Mouse (Mus musculus) kidney, adult 9 months (tissue): ENCODE results near the gene Wdhd1.

Source experiments
- DNase-seq: peaks from one replicate; pipeline ENCODE4 v3.0.0; 2022

The Wdhd1 gene

GRCm38 (mm10) chr14:47279058-47279457, 2.4 kb upstream of the Wdhd1 start:
- DNase-seq: no peak

- DNase-seq: no peak
These were observed 537 bp downstream of the Wdhd1 start for GRCm38 (mm10) chr14:47276036-47276603.

- no peak for DNase-seq
These were observed 1.2 kb downstream of the Wdhd1 start for GRCm38 (mm10) chr14:47275417-47275816.

- DNase-seq: no peak
These were observed 2.9 kb downstream of the Wdhd1 start for GRCm38 (mm10) chr14:47273751-47274150.

- no peak for DNase-seq
These were observed 7.0 kb downstream of the Wdhd1 start for GRCm38 (mm10) chr14:47269706-47270105.

- DNase-seq: no peak
These were observed 7.6 kb downstream of the Wdhd1 start for GRCm38 (mm10) chr14:47269056-47269455.

GRCm38 (mm10) chr14:47265829-47266228, 10.8 kb downstream of the Wdhd1 start:
- no peak for DNase-seq

GRCm38 (mm10) chr14:47264866-47265265, 11.8 kb downstream of the Wdhd1 start:
- no peak for DNase-seq

GRCm38 (mm10) chr14:47249839-47250238, 26.8 kb downstream of the Wdhd1 start:
- no peak for DNase-seq

GRCm38 (mm10) chr14:47242753-47243152, 33.9 kb downstream of the Wdhd1 start:
- peak; percentile 26 for DNase-seq

- DNase-seq: no peak
These were observed 35.6 kb downstream of the Wdhd1 start for GRCm38 (mm10) chr14:47241046-47241445.

GRCm38 (mm10) chr14:47240600-47240999, 36.1 kb downstream of the Wdhd1 start:
- no peak for DNase-seq

- no peak for DNase-seq
These were observed 39.4 kb downstream of the Wdhd1 start for GRCm38 (mm10) chr14:47237286-47237685.

GRCm38 (mm10) chr14:47236491-47236890, 40.2 kb downstream of the Wdhd1 start:
- no peak for DNase-seq

- no peak for DNase-seq
These were observed 42.0 kb downstream of the Wdhd1 start for GRCm38 (mm10) chr14:47234526-47235250.

- DNase-seq: no peak
These were observed 42.6 kb downstream of the Wdhd1 start for GRCm38 (mm10) chr14:47234032-47234431.

- no peak for DNase-seq
These were observed 43.1 kb downstream of the Wdhd1 start for GRCm38 (mm10) chr14:47233602-47234001.

- DNase-seq: no peak
These were observed 46.8 kb downstream of the Wdhd1 start for GRCm38 (mm10) chr14:47229796-47230376.

GRCm38 (mm10) chr14:47225931-47226330, 50.7 kb downstream of the Wdhd1 start:
- DNase-seq: no peak

GRCm38 (mm10) chr14:47224476-47225325, 52.0 kb downstream of the Wdhd1 start:
- DNase-seq: no peak

GRCm38 (mm10) chr14:47222631-47223450, 53.8 kb downstream of the Wdhd1 start:
- DNase-seq: no peak

- DNase-seq: no peak
These were observed 55.1 kb downstream of the Wdhd1 start for GRCm38 (mm10) chr14:47221567-47221966.
